Mouse (Mus musculus): ENCODE data around the gene Cpt1b.

GRCm38 (mm10) chr15:89372068-89372467, 53.6 kb downstream of the Cpt1b start:
- TF ChIP-seq POLR2A (IDR thresholded peaks at IDR 0.05; ENCODE audit: extremely low read depth, insufficient read depth, low read length) (no peak), CTCF (IDR thresholded peaks at IDR 0.05; ENCODE audit: low read depth, low read length) (no peak)

All from liver, adult 2 months (tissue).